Mouse (Mus musculus): ENCODE data around the gene Arhgef19.

DNA sequence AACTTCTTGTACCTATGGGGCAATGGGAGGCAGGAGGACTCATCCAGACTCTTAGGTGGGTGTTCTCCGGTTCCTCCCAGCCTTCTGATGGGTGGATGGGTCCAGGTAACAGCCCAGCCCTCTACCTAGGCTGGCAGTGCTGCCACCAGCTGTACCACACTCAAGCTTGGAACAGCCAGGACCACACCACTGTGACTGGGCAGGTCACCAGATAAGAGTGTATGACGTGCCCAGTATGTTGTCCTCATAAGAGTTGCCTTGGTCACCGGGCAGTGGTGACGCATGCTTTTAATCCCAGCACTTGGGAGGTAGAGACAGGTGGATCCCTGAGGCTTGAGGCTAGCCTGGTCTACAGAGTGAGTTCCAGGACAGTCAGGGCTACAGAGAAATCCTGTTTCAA is 6.1 kb upstream of the Arhgef19 start:
- TF ChIP-seq POLR2A (IDR thresholded peaks at IDR 0.05; ENCODE audit: extremely low read depth, insufficient read depth, low read length) (no peak), CTCF (IDR thresholded peaks at IDR 0.05; ENCODE audit: extremely low read depth, insufficient read depth, low read length) (no peak)
